Mouse (Mus musculus): ENCODE data around the gene Gnas.

The Gnas gene

DNA sequence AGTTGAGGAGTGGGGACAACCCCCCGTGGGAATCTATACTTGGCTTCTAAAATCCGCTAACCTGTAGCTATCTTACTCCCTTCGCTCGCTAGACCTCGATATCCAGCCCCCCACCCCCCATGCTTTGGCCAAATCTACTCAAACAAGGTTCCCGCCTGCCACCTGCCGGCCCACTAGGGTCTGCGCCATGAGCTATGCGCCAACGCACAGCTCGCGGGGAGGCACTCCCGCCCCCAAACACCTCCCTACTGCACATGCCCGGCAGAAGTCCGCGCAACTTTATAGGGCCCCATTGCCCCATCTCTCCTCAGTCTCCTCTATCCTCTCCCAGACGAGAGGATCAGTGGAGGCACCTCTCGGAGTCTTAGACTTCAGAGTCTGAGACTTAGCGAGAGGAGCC is at the start of gene Gnas:
Gene Gnas, plus strand, starts transcription at position 310 of the 400 bp plus-strand sequence.
- no peak for DNase-seq

DNA sequence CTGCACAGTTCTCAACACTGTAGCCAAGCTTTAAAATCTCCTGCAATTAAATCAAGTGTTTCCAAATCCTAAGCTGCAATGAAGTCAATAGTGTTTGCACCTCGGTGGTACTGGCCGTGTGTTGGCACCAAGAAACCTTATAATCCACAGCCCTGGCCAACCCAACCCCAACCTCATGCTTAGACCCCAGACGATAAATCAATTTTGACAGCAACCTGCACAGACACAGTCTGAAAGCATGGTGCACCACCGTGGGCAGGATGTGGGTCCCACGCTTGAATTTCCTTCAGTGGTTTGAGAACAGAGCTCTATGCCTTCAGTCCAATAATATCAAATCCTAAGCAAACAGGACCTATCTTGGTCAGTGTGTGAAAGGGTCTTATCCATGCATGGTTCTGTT is 41.7 kb upstream of the Gnas start:
- DNase-seq: no peak

DNA sequence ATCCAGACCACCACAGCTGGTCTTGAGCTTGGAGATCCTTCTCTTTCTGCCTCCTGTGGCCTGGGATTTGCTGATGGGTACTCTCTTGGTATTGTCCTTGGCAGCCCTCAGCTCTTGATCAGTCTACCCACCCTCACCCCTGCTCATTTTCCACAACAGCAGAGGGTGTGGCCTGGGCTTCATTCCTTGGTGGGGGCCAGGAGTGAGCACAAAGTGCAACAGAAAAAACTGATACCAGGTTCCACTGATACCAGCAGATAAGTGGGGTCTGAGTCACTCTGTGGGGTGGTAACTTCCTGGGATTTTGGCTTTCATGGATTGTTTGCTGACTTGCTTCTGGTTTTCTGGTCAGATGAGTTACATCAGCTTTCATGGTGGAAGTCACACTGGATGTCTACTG is 32.2 kb upstream of the Gnas start:
- no peak for DNase-seq

DNA sequence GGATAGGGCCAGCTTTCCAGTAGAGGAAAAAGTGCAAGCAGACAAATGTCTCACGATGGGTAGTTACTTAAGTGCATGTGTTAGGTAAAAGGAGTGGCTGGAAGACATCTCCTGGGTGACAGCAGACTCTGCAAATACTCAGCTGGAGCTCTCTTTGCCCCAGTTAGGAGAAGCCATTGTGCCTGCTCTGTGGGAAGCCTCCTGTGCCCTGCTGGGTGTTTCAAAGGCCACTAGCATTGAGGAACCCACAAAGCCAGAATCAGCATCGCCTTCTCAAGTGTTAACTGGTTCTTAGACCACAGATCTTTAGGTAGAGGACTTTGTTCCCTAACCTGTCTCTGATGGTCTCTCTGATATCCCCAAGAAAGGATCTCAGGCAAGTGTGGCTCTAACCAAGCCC is 26.8 kb upstream of the Gnas start:
- DNase-seq: no peak

DNA sequence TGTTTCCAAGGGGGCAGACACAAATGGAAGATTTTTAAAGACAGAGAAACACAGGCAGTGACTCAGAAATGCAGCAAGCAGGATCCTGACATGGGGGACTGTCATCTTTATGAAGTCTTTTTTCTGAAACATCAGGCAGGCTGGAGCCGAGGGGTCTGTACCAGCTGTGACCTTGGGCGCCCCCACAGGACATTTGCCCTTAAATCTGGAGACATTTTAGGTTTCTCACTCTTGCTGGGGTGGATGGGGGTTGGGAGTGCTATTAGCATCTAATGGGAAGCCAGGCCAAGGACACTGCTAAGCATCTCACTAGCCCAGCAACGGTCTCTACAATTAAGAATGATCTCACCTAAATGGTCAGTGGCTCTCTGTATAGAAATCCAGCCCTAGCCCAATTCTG is 24.1 kb upstream of the Gnas start:
- no peak for DNase-seq

DNA sequence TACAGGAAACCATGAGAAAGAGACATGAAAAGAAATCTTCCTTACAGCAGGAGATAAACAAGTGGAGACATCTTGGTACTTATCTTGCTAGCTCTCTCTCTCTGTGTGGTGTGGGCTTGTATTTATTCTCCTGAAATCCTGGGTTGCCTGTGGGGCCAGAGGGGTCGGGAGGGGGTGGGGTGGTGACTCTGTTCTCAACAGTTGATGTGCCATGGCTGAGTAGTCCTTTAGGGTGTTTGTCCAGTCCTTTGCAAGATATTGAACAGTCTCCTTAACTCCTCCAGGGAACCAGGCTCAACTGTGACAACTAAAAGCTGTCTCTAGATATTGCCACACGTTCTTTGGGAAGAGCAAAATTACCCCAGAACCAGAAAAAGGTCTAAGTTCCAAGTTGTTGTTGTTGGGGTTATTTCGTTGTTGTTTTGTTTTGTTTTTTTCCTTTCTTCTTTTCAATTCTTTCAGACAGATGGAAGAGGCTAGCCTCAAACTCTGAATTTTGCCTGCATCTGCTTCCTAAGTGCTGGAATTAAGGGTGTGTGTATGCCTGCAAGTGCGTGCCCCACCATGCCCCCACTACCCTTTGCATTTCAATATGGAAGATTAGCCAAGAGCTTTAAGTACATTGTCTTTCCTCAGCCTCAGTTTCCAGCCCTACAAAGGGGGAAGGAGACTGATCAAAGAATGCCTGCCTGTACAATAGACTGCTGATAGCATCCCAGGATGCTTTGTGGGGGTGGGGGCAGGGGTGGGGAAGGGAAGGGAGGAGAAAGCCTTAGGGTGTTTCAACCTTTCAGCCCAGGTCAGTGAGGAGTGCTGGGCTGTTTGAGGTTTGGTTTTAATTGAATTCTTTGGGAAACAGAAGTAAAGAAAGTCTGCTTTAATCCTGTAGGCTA is 23.0 kb upstream of the Gnas start:
- DNase-seq: no peak

DNA sequence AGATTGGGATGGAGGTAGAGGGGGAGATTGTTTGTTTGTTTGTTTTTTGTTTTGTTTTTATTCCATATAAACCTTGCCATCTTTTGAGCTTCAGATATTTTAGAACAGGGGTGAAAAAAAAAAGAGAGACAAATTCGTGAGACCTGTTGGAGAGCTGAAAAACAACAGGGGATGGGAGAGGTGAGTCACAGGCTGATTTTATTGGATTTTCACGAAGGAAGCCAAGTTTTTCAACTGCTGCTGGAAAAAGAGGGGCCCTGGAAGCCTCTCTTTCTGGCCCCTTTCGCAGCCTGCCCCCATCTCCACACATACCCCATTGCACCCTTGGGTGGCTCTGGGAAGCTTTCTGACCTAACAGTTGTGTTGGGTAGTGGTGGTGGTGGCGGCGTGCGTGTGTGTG is 22.3 kb upstream of the Gnas start:
- no peak for DNase-seq

DNA sequence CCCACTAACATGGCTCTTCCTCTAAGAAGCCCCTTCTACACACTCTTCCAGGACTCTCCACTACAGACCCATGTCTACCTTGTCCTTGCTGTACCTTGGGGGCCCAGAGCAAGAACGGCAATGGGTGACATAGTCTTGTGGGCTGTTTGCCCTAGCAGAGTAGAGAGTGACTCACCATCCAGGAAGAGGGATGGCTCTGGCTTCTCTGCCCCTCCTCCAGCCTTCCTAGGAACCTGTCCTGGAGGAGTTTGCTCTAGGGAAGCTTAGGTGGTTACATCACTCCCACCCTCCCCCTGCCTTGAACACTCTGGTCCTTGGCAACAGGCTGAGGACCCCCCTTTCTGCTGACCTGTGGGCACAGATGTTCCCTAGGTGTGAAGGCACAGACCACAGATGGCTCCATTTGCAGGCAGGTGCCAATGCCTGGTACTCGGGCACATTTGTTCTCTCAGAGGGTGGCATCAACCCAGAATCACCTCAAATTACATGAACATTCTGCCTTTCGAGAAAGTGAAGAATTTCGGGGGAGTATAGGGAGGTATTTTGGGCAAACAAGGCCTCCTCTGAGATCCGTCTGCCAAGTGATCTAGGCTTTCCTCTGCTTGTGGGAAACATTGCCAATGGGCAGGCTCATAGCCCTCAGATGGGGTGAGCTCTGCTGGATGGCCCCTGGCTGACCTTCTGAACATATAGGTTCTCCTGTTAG is 20.9 kb upstream of the Gnas start:
- DNase-seq: no peak

DNA sequence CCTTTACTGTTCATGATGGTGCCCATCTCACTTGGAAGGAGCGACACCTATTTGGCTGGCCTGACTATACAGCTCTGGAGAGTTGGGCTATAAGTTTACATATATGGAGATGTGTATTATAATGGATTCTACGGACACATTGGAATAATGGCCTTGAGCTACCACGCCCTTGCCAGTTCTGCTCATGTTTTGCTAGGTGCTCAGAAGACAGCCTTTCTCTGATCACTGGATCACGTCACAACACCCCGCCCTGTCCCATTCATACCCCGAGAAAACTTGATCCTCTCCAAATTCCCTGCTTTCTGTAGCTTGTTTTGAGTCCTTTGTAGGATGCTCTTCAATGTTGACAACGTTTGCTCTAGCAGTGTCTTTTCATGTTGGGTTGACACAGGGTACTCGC is 19.9 kb upstream of the Gnas start:
- no peak for DNase-seq

DNA sequence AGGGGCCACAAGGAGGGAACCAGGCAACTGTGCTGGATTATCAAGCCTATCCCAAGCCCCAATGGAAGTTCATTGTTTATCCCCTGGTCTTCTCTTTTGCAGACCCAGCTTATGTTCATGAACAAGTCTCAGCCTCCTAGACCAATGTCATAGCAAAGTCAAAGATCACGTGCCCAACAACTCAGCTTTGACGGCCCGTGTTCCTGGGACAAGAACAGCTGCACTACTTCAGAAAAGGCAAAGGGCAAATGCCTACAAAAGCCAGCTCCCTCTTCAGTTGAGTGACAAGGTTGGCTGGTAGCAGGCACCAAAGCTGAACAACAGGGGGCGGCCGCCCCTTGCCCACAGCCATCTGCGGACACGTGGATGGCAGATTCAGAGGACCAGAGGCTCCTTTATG is 13.7 kb upstream of the Gnas start:
- DNase-seq: no peak

DNA sequence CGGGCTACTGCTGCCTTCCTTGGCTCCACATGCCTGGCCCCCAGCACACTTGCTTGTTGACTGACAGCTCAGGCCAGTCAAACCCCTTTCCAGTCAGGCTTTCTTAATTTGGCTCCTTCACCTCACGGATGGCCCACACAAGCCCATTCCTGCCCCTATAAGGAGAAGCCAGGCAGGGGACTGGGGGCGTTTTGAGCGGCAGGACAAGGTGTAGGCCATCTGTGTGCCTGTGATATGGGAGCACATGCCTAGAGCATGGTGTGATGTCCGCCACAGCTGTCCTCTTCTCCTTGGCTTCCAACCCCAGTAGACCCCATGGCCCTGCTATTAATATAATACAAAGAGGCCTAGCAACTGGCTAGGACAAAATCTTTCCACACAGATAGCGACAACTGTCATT is 12.7 kb upstream of the Gnas start:
- no peak for DNase-seq

DNA sequence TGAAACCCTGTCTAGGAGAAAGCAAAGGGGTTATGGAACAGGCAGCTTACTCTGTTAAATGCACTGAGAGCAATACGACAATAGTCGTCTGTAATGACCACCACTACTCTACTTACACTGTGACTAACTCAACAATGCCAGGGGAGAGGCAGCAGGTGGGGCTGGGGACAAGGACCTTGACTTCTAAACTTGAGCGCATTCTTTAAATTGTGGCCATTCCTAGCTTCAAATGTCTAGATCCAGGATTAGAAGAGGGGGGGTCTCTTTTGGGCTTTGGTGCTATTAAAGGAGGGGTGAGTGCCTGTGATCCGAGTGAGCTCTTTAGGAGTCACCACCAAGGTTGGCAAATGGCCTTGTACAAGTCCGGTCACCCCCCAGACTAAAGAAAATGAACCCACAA is 11.0 kb upstream of the Gnas start:
- DNase-seq: no peak

DNA sequence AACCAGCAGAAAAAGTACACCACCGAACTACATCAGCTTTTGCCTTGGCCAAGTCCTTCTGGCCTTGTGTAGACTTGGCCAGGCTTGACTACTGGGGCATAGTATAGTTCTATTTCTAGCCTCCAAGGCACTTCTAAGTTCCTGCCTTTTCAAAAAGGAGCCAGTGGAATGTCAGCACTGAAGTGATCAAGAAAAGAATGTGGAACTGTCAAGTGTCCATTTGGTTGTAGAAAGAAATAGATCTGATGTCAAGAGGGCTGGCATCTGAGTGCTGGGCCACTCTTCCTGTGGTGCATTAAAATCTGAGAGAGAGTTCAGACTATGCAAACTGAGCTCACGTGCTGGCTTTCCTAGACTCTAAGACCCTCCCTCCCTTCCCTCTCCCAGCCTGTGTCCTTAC is 10.2 kb upstream of the Gnas start:
- DNase-seq: no peak

DNA sequence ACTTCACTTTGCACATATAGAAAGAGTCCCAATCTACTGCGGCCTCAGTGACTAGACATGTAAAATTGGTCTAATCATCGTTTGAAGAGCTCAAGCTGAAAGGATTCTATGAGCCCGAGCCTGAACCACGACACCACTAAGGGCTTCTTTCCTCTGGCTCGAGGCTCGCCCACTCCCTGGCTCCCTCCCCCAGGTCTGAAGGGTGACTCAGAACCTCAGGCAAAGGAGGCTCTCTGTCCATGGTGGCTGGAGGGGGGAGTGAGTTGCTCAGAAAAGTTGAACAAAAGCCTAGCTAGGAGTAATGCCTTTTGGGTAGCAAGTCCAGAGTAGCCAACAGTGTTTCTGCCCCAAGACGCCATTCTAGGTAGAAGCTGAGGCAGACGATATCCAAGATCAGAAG is 4.3 kb upstream of the Gnas start:
- no peak for DNase-seq

DNA sequence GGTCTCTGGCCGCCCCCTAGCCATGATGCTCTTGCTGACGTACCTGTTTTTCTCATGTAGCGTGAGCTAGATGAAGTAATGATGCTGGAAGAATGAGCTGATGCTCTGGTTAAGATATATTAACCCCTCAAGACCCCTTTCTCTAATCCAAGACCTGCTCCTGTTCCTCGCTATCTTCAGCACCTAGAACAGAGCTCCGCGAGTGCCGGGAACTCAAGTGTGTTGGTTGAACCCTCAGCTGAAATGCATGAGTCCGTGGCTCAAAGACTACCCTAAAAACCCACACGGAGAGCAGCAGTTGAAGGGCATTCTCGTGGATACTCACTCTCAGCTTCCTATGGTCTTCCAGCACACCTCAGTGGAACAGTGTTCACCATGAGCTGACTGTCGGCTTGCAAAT is 779 bp upstream of the Gnas start:
- DNase-seq: no peak

DNA sequence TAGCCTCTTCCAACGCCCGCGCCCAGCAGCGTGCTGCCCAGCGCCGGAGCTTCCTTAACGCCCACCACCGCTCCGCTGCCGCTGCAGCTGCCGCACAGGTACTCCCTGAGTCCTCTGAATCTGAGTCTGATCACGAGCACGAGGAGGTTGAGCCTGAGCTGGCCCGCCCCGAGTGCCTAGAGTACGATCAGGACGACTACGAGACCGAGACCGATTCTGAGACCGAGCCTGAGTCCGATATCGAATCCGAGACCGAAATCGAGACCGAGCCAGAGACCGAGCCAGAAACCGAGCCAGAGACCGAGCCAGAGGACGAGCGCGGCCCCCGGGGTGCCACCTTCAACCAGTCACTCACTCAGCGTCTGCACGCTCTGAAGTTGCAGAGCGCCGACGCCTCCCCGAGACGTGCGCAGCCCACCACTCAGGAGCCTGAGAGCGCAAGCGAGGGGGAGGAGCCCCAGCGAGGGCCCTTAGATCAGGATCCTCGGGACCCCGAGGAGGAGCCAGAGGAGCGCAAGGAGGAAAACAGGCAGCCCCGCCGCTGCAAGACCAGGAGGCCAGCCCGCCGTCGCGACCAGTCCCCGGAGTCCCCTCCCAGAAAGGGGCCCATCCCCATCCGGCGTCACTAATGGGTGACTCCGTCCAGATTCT is 812 bp downstream of the Gnas start:
- no peak for DNase-seq

DNA sequence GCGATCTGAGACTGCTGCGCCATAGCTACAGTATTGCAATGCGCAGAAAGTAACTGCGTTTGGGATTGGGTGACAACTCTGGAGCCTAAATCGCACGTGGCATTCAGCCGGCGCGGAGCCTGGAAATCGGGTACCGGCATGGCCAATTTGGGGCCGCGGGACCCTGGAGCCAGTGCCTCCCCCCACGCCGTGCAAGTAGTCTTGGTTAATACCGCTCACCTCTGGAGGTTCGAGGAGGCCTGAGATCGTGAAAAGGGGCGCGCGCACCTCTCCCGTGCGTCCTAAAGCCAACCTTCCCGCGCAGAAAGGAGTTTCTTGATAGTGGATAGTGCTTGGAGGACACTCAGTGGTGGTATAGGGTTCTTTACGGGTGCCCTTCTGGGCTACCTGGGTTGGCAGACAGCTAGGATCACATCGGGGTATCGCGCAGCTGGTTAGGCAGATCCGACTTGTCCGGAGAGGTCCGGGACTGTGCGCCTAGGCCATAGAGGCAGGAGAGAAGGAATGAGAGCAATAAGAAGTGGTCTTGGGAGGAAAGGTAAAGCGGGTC is 1.9 kb downstream of the Gnas start:
- DNase-seq: no peak

DNA sequence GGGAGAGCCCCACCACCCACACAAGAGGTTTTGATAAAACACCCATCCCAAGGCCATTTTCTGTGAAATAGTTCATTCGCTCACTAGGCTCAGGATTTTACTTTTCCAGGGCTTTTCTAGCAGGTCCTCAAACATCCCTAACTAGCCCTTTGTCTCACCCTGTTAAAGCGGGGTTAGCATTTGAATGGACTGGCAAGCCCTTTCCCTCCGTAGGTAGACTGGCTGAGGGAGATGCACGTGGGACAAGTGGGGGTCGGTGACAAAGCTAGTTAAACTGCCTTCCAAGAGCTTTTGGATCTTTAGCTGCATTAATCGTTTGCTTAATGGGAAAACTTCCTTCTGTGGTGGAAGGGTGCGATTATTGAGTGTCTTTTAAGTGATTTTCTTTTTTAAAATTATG is 3.8 kb downstream of the Gnas start:
- no peak for DNase-seq

DNA sequence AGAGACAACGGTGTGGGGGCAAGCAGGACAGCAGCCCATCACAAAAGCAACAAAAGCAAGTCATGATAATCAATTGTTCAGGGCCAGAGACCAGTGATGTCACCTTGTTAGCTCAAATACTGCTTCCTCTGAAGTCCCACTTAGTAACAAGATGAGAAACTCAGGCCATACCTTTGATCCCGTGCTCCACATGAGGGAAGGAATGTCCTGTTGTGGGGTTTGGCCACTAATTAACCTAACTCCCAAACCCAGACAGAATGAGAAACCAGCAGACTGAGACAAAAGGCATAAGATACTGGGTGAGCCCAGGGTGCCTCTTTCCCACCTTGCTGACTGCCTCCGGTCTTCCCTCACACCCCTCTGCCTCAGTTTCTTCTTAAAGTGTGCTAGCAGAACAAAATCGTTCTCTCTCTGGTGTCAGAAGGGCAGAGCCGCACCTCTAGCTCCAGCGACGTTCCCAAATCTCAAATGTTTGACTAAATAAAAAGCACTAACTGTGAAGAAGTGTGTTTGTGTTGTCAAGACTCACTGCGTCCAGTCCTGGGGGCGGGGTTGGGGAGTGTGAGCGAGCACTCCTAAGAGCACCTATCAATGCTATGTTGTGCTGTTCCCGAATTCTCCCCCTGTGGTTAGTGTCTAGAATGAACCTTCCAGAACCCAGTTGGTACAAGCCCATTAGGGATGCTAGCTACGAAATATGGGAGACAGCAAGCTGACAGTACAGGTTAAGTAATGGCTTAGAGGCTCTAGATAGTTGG is 4.7 kb downstream of the Gnas start:
- DNase-seq: no peak

DNA sequence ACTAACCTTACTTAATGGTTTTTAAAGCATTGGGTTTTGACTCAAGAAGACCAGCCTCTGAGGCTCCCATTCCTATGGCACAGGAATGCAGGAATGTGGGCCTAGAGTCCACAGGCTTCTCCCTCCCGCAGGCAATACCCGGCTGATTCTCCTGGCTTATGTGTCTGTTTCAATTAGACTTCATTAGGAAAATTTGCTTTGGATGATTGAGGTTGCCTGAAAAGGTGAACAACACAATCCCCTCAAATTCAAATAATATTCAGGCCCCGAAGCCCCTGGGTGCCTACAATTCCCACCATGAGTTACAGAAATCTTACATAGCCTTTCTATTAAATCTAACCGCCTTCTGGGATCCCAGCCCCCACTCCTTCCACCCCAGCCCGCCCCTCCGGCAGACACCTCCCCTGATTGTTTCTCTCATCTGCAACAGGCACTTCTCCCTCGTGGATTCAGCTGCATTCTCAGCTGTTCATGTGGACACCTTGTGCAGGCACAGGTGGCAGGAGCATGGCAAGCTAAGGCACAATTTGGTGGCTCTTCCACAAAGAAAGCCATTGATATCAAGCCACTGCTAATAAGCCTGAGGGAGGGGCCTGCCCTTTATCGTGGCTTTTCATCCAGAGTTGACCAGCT is 7.0 kb downstream of the Gnas start:
- no peak for DNase-seq

DNA sequence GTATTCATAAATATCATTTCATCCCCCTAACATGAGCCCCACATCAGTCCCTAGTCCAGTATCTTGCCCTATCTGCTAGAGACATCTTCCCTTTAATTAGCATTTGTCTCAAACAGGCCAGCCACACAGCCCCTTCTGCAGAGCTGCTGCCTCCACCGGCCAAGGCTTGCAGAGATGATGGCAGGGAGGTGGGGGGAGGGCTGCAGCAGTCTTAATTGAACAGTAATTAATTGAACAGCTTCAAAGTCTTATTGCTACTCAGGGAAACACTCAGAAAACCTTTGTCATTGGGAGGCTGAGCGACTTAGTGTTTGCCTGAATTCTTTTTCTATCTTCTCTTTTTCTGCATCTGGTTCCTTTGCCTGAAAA is 7.5 kb downstream of the Gnas start:
- DNase-seq: no peak

DNA sequence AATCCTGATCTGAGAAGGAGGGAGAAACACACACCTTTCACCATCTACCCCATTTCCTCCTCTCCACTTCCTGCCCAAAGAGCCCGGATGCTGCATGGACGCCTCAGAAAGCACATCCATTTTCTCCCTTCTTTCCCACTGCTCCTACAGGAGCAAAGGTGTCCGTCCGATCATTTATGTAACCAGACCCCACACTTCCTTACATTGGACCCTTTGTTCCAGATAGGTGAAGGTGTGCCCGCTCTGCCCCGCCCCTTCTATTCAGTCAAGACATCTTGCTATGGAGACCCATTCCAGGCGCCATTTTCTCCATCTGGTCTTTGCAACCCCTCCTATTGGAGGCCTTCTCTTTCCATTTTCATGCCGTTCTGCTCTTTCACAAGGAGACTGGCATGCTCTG is 10.3 kb downstream of the Gnas start:
- no peak for DNase-seq

Data from cerebellum, adult 11 months (tissue).